Mouse (Mus musculus) gastrocnemius, postnatal 25 days (tissue): ENCODE results near the gene Padi1. TPM values are rescaled to one million over a fixed set of nuclear protein-coding genes. Genes with fewer than 3 reads are reported as not detected.
A peak's percentile ranks its signal among the peaks of the same experiment; 100 is the strongest.

Experiments used
- DNase-seq: peaks from one replicate; pipeline ENCODE4 v3.0.0; 2022
- long read RNA-seq, 2 experiments: library from polyadenylated mRNA; stranded (forward); transcript quantifications; one replicate each; pipeline ENCODE4 v2.0.0; 2021
- total RNA-seq, 2 experiments: library from RNA; stranded (reverse); gene quantifications; 1 replicate in 1 of 2; 2 replicates in 1 of 2; pipeline ENCODE4 v1.2.3; 2021

Padi1 gene
- total RNA-seq = under 1 TPM; 0.08 to 0.11 TPM
- long read RNA-seq, experiment 1, partial matches to known transcripts = 0 of 1 reads
- long read RNA-seq, experiment 1, other reads (novel, unspliced or antisense) = 1 of 1 reads
- long read RNA-seq, experiment 2, partial matches to known transcripts = 0 of 1 reads
- long read RNA-seq, experiment 2, other reads (novel, unspliced or antisense) = 1 of 1 reads

DNA sequence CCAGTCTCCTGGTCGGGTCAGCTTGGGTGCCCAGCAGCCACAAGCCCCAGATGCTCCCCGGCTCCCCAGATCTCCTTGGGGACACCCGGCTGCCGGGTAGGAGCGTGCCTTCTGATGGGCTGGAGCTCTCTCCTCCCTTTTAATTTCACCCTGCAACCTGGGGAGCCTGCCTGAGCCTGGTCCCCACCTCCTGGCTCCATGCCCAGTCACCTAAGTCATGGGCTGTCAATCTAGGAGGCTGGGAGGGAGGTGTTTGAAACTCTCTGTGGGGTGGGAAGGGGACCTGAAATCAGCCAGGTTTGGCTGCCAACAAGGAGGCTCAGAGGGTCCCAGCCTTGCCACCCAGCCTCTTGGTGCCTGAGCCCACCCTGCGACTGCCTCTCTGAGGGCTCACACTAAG lies at the start of gene Padi1:
Gene Padi1, minus strand, starts transcription at position 113 of the 400 bp plus-strand sequence.
- no peak for DNase-seq

DNA sequence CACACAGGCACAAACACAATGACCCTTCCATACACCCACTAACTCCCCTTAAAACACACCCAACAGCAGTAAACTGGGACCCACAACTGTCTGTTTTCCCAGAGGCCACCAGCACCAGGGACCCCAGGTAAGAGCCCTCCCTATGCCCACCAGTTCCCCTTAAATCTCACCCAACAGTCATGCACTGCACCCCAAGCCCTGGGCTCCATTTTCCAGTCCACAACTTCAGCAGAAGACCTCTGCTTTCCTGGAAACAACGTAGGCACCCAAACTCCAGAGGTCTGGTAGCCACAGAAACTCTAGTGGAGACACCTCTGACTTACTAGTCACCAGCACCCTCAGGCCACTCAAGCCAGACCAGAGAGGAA lies 46.6 kb upstream of the Padi1 start:
- no peak for DNase-seq

GRCm38 (mm10) chr4:140891525-140892162 lies 46.1 kb upstream of the Padi1 start:
- DNase-seq = no peak

DNA sequence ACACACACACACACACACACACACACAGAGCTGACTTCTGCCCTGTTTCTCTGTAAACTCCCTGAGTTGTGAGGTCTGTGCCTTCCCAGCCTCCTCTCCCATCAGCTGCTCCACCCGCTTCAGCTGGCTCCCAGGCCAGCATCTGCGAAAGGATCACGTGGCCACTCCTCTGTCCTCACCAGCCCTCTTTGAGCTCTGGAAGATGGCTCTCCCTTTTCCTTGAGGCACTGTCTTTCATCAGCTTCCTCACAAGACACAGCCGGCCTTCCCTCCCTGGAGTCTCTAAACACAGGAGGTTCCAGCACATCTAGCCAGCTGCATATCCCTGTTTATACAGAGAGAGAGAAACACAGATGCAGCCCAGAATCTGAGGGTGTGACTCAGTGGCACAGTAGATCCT lies 38.3 kb upstream of the Padi1 start:
- peak; percentile 69 for DNase-seq

- no peak for DNase-seq
Measured at GRCm38 (mm10) chr4:140882981-140883380, 37.4 kb upstream of the Padi1 start.

GRCm38 (mm10) chr4:140882365-140882764 lies 36.8 kb upstream of the Padi1 start:
- DNase-seq = no peak

GRCm38 (mm10) chr4:140881771-140882170 lies 36.2 kb upstream of the Padi1 start:
- no peak for DNase-seq

GRCm38 (mm10) chr4:140881026-140881670 lies 35.6 kb upstream of the Padi1 start:
- no peak for DNase-seq

DNA sequence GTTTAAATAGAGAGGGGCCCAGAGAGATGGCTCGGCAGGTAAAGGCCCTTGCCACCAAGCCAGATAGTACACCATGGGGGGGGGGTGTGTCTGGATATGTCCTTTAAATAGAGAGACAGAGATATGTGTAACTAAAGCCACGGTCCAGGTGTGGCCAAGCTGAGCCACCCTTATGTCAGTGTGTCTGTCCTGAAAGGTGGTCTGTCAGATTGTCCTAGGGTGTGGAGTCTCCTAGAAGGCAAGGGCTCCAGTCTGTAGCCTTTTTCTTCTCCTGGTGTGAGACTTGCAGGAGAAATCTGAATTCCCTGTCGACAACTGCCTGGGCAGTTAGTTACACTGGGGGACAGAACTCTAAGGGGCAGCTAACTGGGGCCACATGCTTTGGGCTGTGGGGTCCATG lies 34.6 kb upstream of the Padi1 start:
- DNase-seq = no peak

- peak; percentile 80 for DNase-seq
Measured at GRCm38 (mm10) chr4:140879739-140880138, 34.2 kb upstream of the Padi1 start.

DNA sequence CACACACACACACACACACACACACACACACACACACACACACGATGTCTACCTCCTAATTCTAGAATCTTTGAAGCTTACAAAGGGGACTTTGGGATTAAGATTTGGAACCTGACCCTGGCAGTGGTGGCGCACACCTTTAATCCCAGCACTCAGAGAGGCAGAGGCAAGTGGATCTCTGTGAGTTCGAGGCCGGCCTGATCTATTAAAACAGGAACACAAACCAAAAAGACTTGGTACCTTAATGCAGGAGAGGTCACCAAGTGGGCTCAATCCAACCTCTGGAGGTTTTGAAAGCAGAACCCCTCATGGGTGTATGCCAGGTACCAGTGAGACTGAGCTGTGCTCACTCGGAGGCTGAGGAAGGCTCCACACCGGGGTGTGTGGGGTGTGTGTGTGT lies 33.5 kb upstream of the Padi1 start:
- no peak for DNase-seq

DNA sequence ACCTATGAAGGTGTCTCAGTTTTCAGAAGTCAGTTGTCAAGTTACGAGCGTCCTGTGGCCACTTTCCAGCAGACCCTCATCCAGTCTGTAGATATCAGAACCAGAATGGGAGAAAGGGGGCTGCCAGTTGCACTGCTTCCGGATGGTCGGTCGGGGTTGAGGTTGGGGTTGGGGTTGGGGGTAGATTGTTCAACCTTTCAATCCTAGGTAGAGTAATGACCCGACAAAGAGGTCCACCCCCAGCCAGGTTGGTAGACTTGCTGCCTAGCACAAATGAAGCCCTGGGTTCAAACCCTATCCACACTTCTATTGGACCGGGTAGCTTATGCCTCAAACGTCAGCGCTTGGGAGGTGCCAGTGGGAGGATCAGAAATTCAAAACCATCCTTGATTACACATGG lies 33.1 kb upstream of the Padi1 start:
- no peak for DNase-seq

DNA sequence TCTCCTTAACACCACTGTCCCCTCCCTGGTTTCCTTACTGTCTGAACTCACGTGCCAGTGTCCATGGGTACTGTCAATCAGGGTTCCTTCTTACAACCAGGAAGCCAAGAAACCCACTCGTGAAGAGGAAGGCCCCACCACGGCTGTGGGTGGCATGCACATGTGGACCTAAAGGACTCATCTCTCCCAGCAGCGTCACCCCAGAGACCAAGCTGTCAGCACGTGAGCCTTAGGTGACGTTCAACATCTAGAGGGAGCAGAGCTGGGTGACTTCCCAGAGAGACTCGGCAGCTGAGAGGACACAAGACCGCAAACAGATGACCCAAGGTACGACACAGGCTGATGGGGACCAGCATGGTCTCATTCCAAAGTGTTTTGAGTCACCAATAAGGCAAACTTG lies 31.9 kb upstream of the Padi1 start:
- no peak for DNase-seq

DNA sequence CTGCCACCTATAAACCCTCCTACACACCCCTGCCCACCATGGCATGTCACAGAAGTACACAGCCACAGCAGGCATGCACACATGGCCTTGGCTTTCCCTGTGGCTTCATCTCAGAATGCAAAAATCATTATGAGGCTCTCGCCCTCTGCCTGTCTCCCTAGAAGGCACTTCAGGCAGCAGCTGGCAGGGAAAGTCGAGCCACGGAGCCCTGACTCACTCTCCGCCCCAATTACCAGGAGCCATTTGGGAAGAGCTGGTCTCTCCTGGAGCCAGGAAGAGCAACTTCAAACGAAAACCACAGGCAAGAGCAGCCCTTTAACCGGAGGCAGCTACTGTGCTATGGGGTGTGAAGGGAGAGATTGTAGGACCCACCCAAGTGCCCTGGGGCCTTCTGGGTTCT lies 31.1 kb upstream of the Padi1 start:
- DNase-seq = no peak

DNA sequence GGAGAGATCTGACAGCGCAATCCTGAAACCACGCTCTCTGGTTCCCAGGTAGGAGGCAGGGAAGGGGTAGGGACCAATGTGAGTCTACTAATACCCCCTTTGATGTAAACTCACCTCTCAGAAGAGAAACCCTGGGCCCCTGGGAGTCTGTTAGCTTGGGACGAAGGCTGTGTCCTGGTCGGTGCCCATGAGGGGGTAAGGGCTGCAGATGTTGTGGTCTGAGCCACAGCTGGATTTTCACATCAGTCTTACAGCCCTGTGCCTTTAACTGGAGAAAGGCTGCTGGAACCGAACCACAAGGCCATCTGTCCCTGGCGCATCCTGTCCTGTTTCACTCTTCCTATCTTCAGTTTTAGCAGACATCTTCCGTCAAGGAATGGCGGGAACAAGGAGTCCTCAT lies 30.6 kb upstream of the Padi1 start:
- no peak for DNase-seq

DNA sequence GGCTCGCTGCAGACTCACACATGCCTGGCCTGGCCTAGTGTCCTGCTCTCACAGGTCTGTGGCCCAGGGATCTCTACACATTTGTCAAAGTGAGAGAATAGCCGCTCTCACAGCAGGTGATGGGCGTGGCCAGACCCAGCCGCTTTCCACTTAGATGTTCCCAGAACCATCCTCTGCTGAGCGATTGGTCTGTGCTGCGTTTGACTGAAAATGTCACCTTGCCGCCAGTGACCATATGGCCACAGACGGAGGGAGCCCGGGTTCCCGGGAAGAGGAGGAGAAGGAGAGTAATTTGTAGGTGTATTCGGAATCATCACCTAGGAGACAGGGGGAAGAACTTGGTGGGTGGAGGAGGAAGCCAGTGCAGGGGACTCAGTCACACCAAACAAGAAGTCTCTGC lies 27.4 kb upstream of the Padi1 start:
- DNase-seq = no peak

GRCm38 (mm10) chr4:140872686-140872992 lies 27.1 kb upstream of the Padi1 start:
- DNase-seq = no peak

GRCm38 (mm10) chr4:140871851-140872685 lies 26.5 kb upstream of the Padi1 start:
- no peak for DNase-seq

DNA sequence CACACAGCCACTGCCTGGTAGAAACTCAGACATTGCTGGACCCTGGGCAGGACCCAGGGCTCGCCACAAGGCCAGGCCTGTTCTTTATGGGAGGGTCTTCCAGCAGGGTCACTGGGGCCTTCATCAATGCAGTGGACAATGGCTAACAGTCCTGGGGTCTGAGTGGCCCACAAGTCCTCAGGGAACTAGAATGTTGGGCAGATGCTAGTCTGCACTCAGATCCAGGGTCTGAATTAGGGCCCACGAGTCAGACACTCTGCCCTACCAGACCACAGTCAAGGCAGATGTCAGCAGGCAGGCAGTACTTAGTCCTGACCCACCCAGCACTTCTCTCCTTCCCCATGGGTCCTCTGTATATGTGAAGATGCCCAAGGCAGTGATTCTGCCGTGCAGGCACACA lies 25.8 kb upstream of the Padi1 start:
- no peak for DNase-seq

DNA sequence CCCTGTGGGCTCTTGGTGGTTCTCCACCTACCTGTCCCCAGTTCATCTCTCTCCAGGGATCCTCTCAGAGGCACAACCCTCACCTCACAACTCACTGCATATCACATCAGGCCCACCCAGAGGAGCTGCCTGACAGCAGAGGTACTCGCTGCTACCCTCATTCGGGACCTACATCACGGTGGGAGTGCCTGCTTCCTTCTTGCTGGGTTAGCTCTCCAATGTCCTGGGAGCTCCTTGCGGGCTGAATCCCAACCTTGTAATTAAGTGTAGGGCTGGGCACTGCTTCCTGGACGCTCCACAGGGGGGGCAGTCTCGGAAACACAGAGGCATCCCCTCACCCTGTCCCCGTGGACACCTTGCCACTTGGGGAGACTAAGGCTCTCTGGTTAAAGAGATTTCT lies 25.3 kb upstream of the Padi1 start:
- DNase-seq = no peak

- no peak for DNase-seq
Measured at GRCm38 (mm10) chr4:140869945-140870344, 24.4 kb upstream of the Padi1 start.

GRCm38 (mm10) chr4:140868484-140869190 lies 23.1 kb upstream of the Padi1 start:
- no peak for DNase-seq
